Mouse (Mus musculus): ENCODE measurements at regions not wholly inside any gene's neighbourhood (a gene's known extent, or its start where the extent isn't known, plus 50 kb on each side); places are given as distances from the start of the nearest gene placed in this dataset.
"Not testable (repeated sequence)": the region's sequence is repeated elsewhere in the genome, so short reads cannot be mapped to it uniquely, and the experiment has no call there.

GRCm38 (mm10) chr12:15115556-15115955, 701.2 kb downstream of the Trib2 start:
- ATAC-seq (replicated peaks in 1 of 2; ENCODE audit: insufficient read depth in 1 of 2, low FRiP score in 2 of 2, low TSS enrichment in 1 of 2, low read depth in 1 of 2, poor library complexity in 2 of 2, severe bottlenecking in 2 of 2), result no peak

DNA sequence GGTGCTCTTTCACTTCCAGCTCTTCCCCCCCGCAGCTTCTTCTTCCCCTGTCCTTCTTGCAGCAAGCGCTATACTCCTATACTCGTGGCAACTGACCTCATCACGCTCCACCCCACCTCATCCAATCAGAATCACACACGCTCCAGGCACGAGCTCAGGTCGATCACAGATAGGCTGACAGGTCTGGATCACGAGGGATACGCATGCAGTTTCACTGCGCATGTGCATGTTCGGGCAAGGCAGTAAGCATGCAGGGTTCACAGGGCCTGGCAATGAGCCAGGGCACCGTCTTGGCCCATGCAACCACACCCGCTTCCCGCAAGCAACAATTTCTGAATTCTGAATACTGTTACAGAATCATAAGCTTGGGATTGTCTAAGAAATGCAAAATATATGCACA, 701.9 kb downstream of the Trib2 start:
- ATAC-seq (replicated peaks in 1 of 2; ENCODE audit: insufficient read depth in 1 of 2, low FRiP score in 2 of 2, low TSS enrichment in 1 of 2, low read depth in 1 of 2, poor library complexity in 2 of 2, severe bottlenecking in 2 of 2), result no peak

DNA sequence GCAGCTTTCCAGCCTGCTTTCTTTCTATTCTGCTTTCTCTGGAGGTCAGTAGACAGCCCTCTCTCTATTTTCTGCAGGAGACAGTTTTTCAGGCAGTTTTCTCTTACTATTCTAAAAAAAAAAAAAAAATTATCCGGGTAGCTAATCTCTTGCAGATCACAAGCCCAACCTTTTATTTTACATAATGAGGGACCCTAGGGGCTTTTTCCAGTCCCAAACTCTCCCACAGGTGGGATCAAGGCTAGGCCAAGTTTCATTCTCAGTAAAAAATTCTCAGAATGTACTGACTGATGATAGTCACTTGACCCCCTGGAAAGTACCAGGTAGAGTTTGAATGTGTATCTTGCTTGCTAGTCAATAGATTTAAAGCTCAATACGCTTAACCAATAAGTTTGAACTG, 705.7 kb downstream of the Trib2 start:
- no peak for ATAC-seq (replicated peaks in 1 of 2; ENCODE audit: insufficient read depth in 1 of 2, low FRiP score in 2 of 2, low TSS enrichment in 1 of 2, low read depth in 1 of 2, poor library complexity in 2 of 2, severe bottlenecking in 2 of 2)

DNA sequence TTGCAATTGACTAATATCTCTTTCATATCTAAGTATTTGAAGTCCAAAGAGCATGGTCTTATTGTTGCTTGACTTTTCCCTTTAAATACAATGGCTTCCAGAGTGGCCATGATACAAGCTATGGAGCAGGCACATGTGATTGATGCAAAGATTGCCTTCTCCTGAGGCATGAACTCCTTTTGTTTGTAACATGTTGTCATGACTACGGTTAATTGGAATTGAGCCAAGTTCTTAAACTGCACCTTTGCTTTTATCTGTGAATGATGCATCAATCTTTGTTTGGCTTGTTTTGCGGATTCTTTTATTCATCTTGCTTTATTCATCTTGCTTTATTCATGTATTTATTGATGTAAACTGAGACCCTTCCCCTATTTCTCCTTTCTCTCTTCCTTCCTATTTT, 711.8 kb downstream of the Trib2 start:
- no peak for ATAC-seq (replicated peaks in 1 of 2; ENCODE audit: insufficient read depth in 1 of 2, low FRiP score in 2 of 2, low TSS enrichment in 1 of 2, low read depth in 1 of 2, poor library complexity in 2 of 2, severe bottlenecking in 2 of 2)

DNA sequence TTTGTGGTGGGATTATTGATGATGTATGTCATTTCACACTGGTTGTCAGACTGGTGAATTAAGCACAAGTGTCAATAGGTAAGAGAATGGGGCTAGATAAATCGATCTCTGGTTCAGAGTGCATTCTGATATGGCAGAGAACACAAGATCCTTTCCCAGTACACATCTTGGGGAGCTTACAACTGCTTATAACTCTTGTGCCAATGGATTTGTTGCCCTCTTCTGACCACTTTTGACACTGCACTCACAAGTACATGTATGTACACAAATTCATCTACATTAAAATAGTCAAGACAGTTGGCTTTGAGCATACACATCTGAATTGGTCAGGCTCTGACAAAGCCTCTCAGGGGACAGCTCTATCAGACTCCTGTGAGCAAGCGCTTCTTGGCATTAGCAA, 738.1 kb downstream of the Trib2 start:
- no peak for ATAC-seq (replicated peaks in 1 of 2; ENCODE audit: insufficient read depth in 1 of 2, low FRiP score in 2 of 2, low TSS enrichment in 1 of 2, low read depth in 1 of 2, poor library complexity in 2 of 2, severe bottlenecking in 2 of 2)

DNA sequence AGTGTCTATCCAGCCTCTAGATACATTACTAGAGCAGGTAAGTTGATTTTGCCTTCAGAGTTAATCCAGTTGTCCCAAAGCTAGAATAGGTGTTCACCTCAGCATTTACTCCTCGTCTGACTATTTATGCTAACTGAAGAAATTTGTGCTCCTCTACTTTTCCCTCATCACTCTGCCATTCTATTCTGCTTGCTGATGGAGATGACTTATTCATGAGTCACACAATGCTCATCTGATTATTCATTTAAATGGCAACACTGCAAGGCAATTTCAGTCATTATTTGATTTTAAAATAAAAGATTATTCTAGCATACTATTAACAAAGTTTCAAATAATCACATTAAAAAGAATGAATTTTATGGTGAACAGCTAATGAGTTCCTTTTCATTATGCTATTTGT, 752.4 kb downstream of the Trib2 start:
- no peak for ATAC-seq (replicated peaks in 1 of 2; ENCODE audit: insufficient read depth in 1 of 2, low FRiP score in 2 of 2, low TSS enrichment in 1 of 2, low read depth in 1 of 2, poor library complexity in 2 of 2, severe bottlenecking in 2 of 2)

DNA sequence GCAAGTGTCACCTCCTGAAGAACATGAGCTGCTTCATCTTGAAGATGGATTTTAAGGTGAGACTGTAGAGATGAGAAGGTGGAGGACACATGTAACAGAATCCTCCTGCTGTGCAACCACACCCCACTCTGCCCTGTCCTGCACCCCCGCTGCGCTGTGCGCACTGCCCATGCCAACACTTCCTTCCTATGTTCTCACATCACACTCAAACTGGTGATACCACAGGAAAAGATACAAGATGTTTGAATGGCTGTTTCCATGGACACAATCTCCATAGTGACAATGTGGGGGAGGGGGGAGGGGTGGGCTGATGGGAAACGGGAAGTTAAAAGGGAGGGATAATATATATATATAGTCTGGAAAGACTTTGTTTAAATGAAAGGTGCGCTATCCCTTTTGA, 765.3 kb downstream of the Trib2 start:
- ATAC-seq (replicated peaks in 1 of 2; ENCODE audit: insufficient read depth in 1 of 2, low FRiP score in 2 of 2, low TSS enrichment in 1 of 2, low read depth in 1 of 2, poor library complexity in 2 of 2, severe bottlenecking in 2 of 2), result no peak

GRCm38 (mm10) chr12:15043264-15043663, 773.5 kb downstream of the Trib2 start:
- no peak for ATAC-seq (replicated peaks in 1 of 2; ENCODE audit: insufficient read depth in 1 of 2, low FRiP score in 2 of 2, low TSS enrichment in 1 of 2, low read depth in 1 of 2, poor library complexity in 2 of 2, severe bottlenecking in 2 of 2)

DNA sequence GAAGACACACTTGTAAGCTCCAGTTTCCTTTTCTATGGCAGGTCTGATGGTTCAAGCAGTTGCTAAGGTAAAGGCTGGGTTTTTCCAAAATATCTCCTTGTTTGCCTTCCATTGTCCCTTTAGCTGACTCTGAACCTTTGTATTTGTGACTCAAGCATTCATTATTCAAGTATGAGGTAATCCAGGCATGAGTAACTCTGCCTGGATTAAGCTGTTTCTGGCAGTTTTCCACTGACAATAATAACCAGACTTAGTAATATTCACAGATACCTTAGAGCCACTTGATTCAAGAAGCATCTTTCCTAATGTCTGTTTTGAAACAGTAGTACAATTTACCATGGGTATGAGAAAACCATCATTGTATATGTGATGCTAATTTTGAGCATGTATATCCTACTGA, 805.6 kb downstream of the Trib2 start:
- no peak for ATAC-seq (replicated peaks in 1 of 2; ENCODE audit: insufficient read depth in 1 of 2, low FRiP score in 2 of 2, low TSS enrichment in 1 of 2, low read depth in 1 of 2, poor library complexity in 2 of 2, severe bottlenecking in 2 of 2)

DNA sequence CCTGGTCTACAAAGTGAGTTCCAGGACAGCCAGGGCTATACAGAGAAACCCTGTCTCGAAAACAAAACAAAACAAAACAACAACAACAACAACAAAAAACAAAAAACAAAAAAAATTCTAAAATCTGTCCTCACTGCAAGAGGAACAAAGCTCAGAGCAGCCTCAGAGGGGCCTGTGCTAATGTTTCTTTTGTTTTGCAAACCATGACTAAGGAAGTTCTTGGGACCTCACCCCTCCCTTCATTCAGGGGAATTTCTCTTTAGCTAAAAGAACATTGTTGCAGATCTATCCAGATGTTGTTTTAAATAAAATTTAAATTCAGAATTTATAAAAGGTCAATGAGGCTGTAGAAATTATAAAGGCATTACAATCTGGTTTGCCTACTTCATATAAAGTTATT, 814.3 kb downstream of the Trib2 start:
- not testable (repeated sequence) for ATAC-seq (replicated peaks in 1 of 2; ENCODE audit: insufficient read depth in 1 of 2, low FRiP score in 2 of 2, low TSS enrichment in 1 of 2, low read depth in 1 of 2, poor library complexity in 2 of 2, severe bottlenecking in 2 of 2)

All from hematopoietic stem cell, adult 5-6 weeks (primary cell).